Mouse (Mus musculus) heart, adult 2 months (tissue): Measurements from ENCODE around the gene Kirrel3.

ENCODE experiments used
- CTCF ChIP-seq: fragments of 200-600 bp; IDR thresholded peaks from 2 replicates; pipeline ENCODE4 v1.8.1; 2022; ENCODE audit warnings: antibody characterized with exemption, mild to moderate bottlenecking, moderate library complexity
- EP300 ChIP-seq: fragments of 200-500 bp; IDR thresholded peaks from 2 replicates; pipeline ENCODE4 v1.6.1; 2011; ENCODE audit warnings: low read depth, low read length, control low read depth; ENCODE audit not compliant: insufficient read depth
- POLR2A ChIP-seq: fragments of 200-500 bp; IDR thresholded peaks from 2 replicates; pipeline ENCODE4 v1.6.1; 2011; ENCODE audit warnings: mild to moderate bottlenecking, low read depth, low read length, control low read depth; ENCODE audit not compliant: insufficient read depth

GRCm38 (mm10) chr9:34711996-34712395, 226.3 kb downstream of the Kirrel3 start:
- TF ChIP-seq POLR2A (no peak), CTCF (no peak), EP300 (no peak)
